Mouse (Mus musculus) liver, adult 2 months (tissue): ENCODE data around the gene Dok1.

ENCODE experiments used
- CTCF ChIP-seq: fragments of 200-500 bp; IDR thresholded peaks from 2 replicates; pipeline ENCODE4 v1.5.1; 2011; ENCODE audit warnings: low read depth, low read length, control low read depth
- POLR2A ChIP-seq: fragments of 200-500 bp; IDR thresholded peaks from 2 replicates; pipeline ENCODE4 v1.6.1; 2011; ENCODE audit warnings: low read length, control low read depth; ENCODE audit not compliant: insufficient read depth; ENCODE audit errors: extremely low read depth

- TF ChIP-seq CTCF (no peak), POLR2A (no peak)
Measured at GRCm38 (mm10) chr6:83031921-83032590, 1.2 kb downstream of the Dok1 start.
